Comparison of ENCODE assay signal across 27 mouse cellular contexts in genomic region chr9:70824103-70824502, GRCm38 (mm10).
DNase-seq lines count a peak whose midpoint lies in the region; ATAC-seq and TF ChIP-seq lines count a peak whose summit lies in the region.
"Had no signal": no experiment of that assay in that cellular context is flagged by ENCODE, and none has a peak within 500 bp of the region (broad histone marks: within the 10 kb centered on the region; RNA-seq: fewer than 3 reads in every experiment).

No protein-coding gene starts in this region.

- H3K4me3 ChIP-seq in kidney, adult 2 months (ENCODE audit: insufficient read depth, low read depth, low read length): no peak overlapping the region
- no peak overlapping the region for H3K4me3 ChIP-seq in kidney, embryonic 15.5 days (replicated peaks)
- no peak overlapping the region for H3K4me3 ChIP-seq in liver, embryonic 16.5 days (ENCODE audit: low read depth, low read length)
- H3K4me3 ChIP-seq in midbrain, embryonic 13.5 days (replicated peaks): no peak overlapping the region
- H3K4me3 ChIP-seq: embryonic facial prominence, embryonic 10.5 days; embryonic facial prominence, embryonic 15.5 days; forebrain, embryonic 12.5 days; heart, embryonic 10.5 days; heart, embryonic 15.5 days; lung, embryonic 15.5 days; myocyte; neural tube, embryonic 12.5 days had no signal

- 86% methylated on average over 3 of the region's 3 CpGs for WGBS in kidney, adult 2 months
- 88% methylated on average over 3 of the region's 3 CpGs for WGBS in kidney, embryonic 15.5 days
- WGBS in liver, embryonic 16.5 days (ENCODE audit: insufficient replicate concordance): 60% methylated on average over 3 of the region's 3 CpGs
- WGBS in midbrain, embryonic 13.5 days: 82% methylated on average over 3 of the region's 3 CpGs

- H3K27me3 ChIP-seq in kidney, adult 2 months (replicated peaks; ENCODE audit: control insufficient read depth, insufficient read depth, low read length): no peaks in the 10 kb centered on the region
- no peaks in the 10 kb centered on the region for H3K27me3 ChIP-seq in kidney, embryonic 15.5 days
- no peaks in the 10 kb centered on the region for H3K27me3 ChIP-seq in liver, embryonic 16.5 days (ENCODE audit: control insufficient read depth, insufficient read depth, low read depth, low read length)
- no peaks in the 10 kb centered on the region for H3K27me3 ChIP-seq in midbrain, embryonic 13.5 days
- H3K27me3 ChIP-seq: CH12.LX; embryonic facial prominence, embryonic 15.5 days; forebrain, embryonic 12.5 days; heart, embryonic 15.5 days; lung, embryonic 15.5 days; neural tube, embryonic 12.5 days had no signal

- DNase-seq in adrenal gland, adult (ENCODE audit: inconsistent age in 2 of 2, low spot score in 1 of 2): peak; percentile 34 to 77
- DNase-seq in adrenal gland, postnatal 25 days: no peak
- DNase-seq in kidney, adult 2 months: peak; percentile 52
- peak; percentile 26 to 30 for DNase-seq in adrenal gland, postnatal 36 days
- DNase-seq in left cerebral cortex, postnatal 25 days (ENCODE audit: low spot score in 2 of 2): no peak
- DNase-seq: cerebellum, adult 18-20 months; cerebellum, postnatal 14 days; gastrocnemius, postnatal 10 days; kidney, postnatal 10 days; layer of hippocampus, adult 9-11 months; thymus, postnatal 4 days had no signal

- no peak overlapping the region for H3K27ac ChIP-seq in kidney, adult 2 months (ENCODE audit: insufficient read depth, low read depth, low read length)
- no peak overlapping the region for H3K27ac ChIP-seq in kidney, embryonic 15.5 days
- peak overlapping the region; percentile 13 for H3K27ac ChIP-seq in liver, embryonic 16.5 days (ENCODE audit: low read length)
- no peak overlapping the region for H3K27ac ChIP-seq in midbrain, embryonic 13.5 days
- H3K27ac ChIP-seq: embryonic facial prominence, embryonic 10.5 days; embryonic facial prominence, embryonic 15.5 days; forebrain, embryonic 12.5 days; heart, embryonic 10.5 days; heart, embryonic 15.5 days; liver, embryonic 14.5 days; lung, embryonic 15.5 days; neural tube, embryonic 12.5 days had no signal

- no peak overlapping the region for H3K4me2 ChIP-seq in kidney, embryonic 15.5 days
- no peak overlapping the region for H3K4me2 ChIP-seq in liver, embryonic 16.5 days (ENCODE audit: low read depth, low read length)
- H3K4me2 ChIP-seq in midbrain, embryonic 13.5 days (replicated peaks): no peak overlapping the region
- H3K4me2 ChIP-seq: embryonic facial prominence, embryonic 15.5 days; forebrain, embryonic 12.5 days; heart, embryonic 15.5 days; lung, embryonic 15.5 days; midbrain, embryonic 11.5 days; neural tube, embryonic 12.5 days had no signal

- H3K36me3 ChIP-seq in kidney, adult 2 months (ENCODE audit: control insufficient read depth, insufficient read depth, low read length): no peaks in the 10 kb centered on the region
- no peaks in the 10 kb centered on the region for H3K36me3 ChIP-seq in kidney, embryonic 15.5 days
- H3K36me3 ChIP-seq in liver, embryonic 16.5 days (ENCODE audit: control insufficient read depth, insufficient read depth): no peaks in the 10 kb centered on the region
- H3K36me3 ChIP-seq in midbrain, embryonic 13.5 days: no peaks in the 10 kb centered on the region
- H3K36me3 ChIP-seq: embryonic facial prominence, embryonic 10.5 days; embryonic facial prominence, embryonic 15.5 days; forebrain, embryonic 12.5 days; heart, embryonic 10.5 days; heart, embryonic 15.5 days; lung, embryonic 15.5 days; neural tube, embryonic 12.5 days had no signal

- intact Hi-C loops in left cerebral cortex, postnatal 25 days (cut with DNase I): no loop called here

- H3K4me1 ChIP-seq in kidney, adult 2 months (ENCODE audit: control insufficient read depth, insufficient read depth, low read length): no peaks in the 10 kb centered on the region
- no peaks in the 10 kb centered on the region for H3K4me1 ChIP-seq in kidney, embryonic 15.5 days
- peaks cover 14% of the 10 kb centered on the region for H3K4me1 ChIP-seq in liver, embryonic 16.5 days (ENCODE audit: control insufficient read depth, low read depth, low read length)
- H3K4me1 ChIP-seq in midbrain, embryonic 13.5 days (replicated peaks): no peaks in the 10 kb centered on the region
- H3K4me1 ChIP-seq: embryonic facial prominence, embryonic 15.5 days; forebrain, embryonic 12.5 days; heart, embryonic 15.5 days; lung, embryonic 15.5 days; neural tube, embryonic 12.5 days had no signal

- TF ChIP-seq POLR2A in kidney, adult 2 months (IDR thresholded peaks at IDR 0.05; ENCODE audit: low read depth, low read length): no peak

- H3K9ac ChIP-seq in kidney, embryonic 15.5 days: no peak overlapping the region
- H3K9ac ChIP-seq in liver, embryonic 16.5 days (ENCODE audit: low read depth, low read length): no peak overlapping the region
- H3K9ac ChIP-seq in midbrain, embryonic 13.5 days (replicated peaks): no peak overlapping the region
- H3K9ac ChIP-seq: embryonic facial prominence, embryonic 15.5 days; forebrain, embryonic 12.5 days; heart, embryonic 15.5 days; liver, embryonic 14.5 days; lung, embryonic 15.5 days; neural tube, embryonic 12.5 days had no signal

- H3K9me3 ChIP-seq in kidney, embryonic 15.5 days (replicated peaks): no peaks in the 10 kb centered on the region
- no peaks in the 10 kb centered on the region for H3K9me3 ChIP-seq in liver, embryonic 16.5 days (replicated peaks; ENCODE audit: control insufficient read depth, low read length)
- no peaks in the 10 kb centered on the region for H3K9me3 ChIP-seq in midbrain, embryonic 13.5 days
- H3K9me3 ChIP-seq: embryonic facial prominence, embryonic 10.5 days; embryonic facial prominence, embryonic 15.5 days; forebrain, embryonic 12.5 days; heart, embryonic 10.5 days; heart, embryonic 15.5 days; lung, embryonic 15.5 days; neural tube, embryonic 12.5 days had no signal

- no peak for ATAC-seq in kidney, embryonic 15.5 days (replicated peaks; ENCODE audit: low FRiP score)
- ATAC-seq in liver, embryonic 16.5 days (ENCODE audit: low read depth): no peak
- no peak for ATAC-seq in midbrain, embryonic 13.5 days
- ATAC-seq: activated CD4-positive, CD25-positive, alpha-beta regulatory T cell, adult 4 months; hindbrain, embryonic 16.5 days had no signal

- no peak for TF ChIP-seq CTCF in kidney, adult 2 months (conservative IDR thresholded peaks at IDR 0.05; ENCODE audit: insufficient read depth, insufficient read length, low read depth, low read length)

Comparison
In these comparisons a context has a peak if more than half of its experiments do, and no peak if none do; other contexts are left out.
1. DNase-seq: peak in adrenal gland, adult (2 of 2), kidney, adult 2 months (single experiment) and adrenal gland, postnatal 36 days (2 of 2); none in adrenal gland, postnatal 25 days (single experiment) and left cerebral cortex, postnatal 25 days (0 of 2).